Mouse (Mus musculus) kidney, embryonic 15.5 days (tissue): ENCODE data around the gene Eif4a2. TPM values are rescaled to one million over a fixed set of nuclear protein-coding genes. Genes with fewer than 3 reads are reported as not detected.

Source experiments
- ATAC-seq: fragments of 200-750 bp; cut with Nextera tagmentation; replicated peaks from 2 replicates; pipeline ENCODE4 v1.8.0; 2017; ENCODE audit warnings: moderate TSS enrichment; ENCODE audit not compliant: low FRiP score
- H3K27ac ChIP-seq: fragments of 300-500 bp; sonication (generic); 2 replicates; pipeline ENCODE4 v1.5.1; 2015; ENCODE audit warnings: mild to moderate bottlenecking, inconsistent platforms
- H3K27me3 ChIP-seq: fragments of 300-500 bp; sonication (generic); 2 replicates; pipeline ENCODE4 v1.6.1; 2015; ENCODE audit warnings: inconsistent platforms
- H3K36me3 ChIP-seq: fragments of 300-500 bp; sonication (generic); 2 replicates; pipeline ENCODE4 v1.6.1; 2015; ENCODE audit warnings: inconsistent platforms
- H3K4me1 ChIP-seq: fragments of 300-500 bp; sonication (generic); 2 replicates; pipeline ENCODE4 v1.6.1; 2015; ENCODE audit warnings: inconsistent platforms
- H3K4me2 ChIP-seq: fragments of 300-500 bp; sonication (generic); 2 replicates; pipeline ENCODE4 v1.6.1; 2015; ENCODE audit warnings: moderate library complexity, mild to moderate bottlenecking, inconsistent platforms
- H3K4me3 ChIP-seq: fragments of 300-500 bp; sonication (generic); replicated peaks from 2 replicates; pipeline ENCODE4 v1.5.1; 2015; ENCODE audit warnings: mild to moderate bottlenecking, inconsistent platforms
- H3K9ac ChIP-seq: fragments of 300-500 bp; sonication (generic); 2 replicates; pipeline ENCODE4 v1.6.1; 2015; ENCODE audit warnings: mild to moderate bottlenecking, inconsistent platforms
- H3K9me3 ChIP-seq: fragments of 300-500 bp; sonication (generic); replicated peaks from 2 replicates; pipeline ENCODE4 v1.6.1; 2016; ENCODE audit warnings: inconsistent platforms
- WGBS: fragments of 180-500 bp; shearing (Covaris S2); methylation state at CpG from one replicate; pipeline ENCODE4 v1.1.7; 2015; ENCODE audit warnings: mixed read lengths; 5-methylcytosine and 5-hydroxymethylcytosine counted together
- polyA plus RNA-seq: library from polyadenylated mRNA; unstranded; fragments of >200 nt; fragmentation: Nextera tagmentation; extraction: Ambion mirVana; gene quantifications from 2 replicates; pipeline ENCODE4 v1.2.1, GENCODE M21; 2015

Gene Eif4a2
- polyA plus RNA-seq, 1 experiment from 2014 or later = 217 TPM

GRCm38 (mm10) chr16:23127311-23127672 is 20.0 kb downstream of the Eif4a2 start:
- Histone ChIP-seq H3K27me3 (no peaks in the 10 kb centered on the region), H3K4me2 (peak overlapping the region; percentile 75), H3K9me3 (no peaks in the 10 kb centered on the region), H3K4me1 (peaks cover 15% of the 10 kb centered on the region), H3K9ac (peak overlapping the region; percentile 86), H3K4me3 (peak overlapping the region; percentile 78), H3K27ac (peak overlapping the region; percentile 99), H3K36me3 (peaks cover 23% of the 10 kb centered on the region)
- WGBS = under 1% methylated on average over 4 of the region's 4 CpGs
- no peak for ATAC-seq

GRCm38 (mm10) chr16:23127673-23128375 is 20.6 kb downstream of the Eif4a2 start, which contains the start of gene Rfc4:
Gene Rfc4, minus strand, starts transcription at chr16:23127737.
- H3K9me3 ChIP-seq = no peaks in the 10 kb centered on the region
- peak within 1 kb of the TSS; percentile 75 for H3K4me2 ChIP-seq
- H3K9ac ChIP-seq = peak within 1 kb of the TSS; percentile 86
- H3K36me3 ChIP-seq = peaks cover 18% of the 10 kb centered on the region
- peak within 1 kb of the TSS; percentile 99 for H3K27ac ChIP-seq
- no peaks in the 10 kb centered on the region for H3K27me3 ChIP-seq
- H3K4me1 ChIP-seq = peaks cover 15% of the 10 kb centered on the region
- H3K4me3 ChIP-seq = peak within 1 kb of the TSS; percentile 78
- ATAC-seq = peak; percentile 94
- under 1% methylated on average over 51 of the region's 51 CpGs for WGBS

GRCm38 (mm10) chr16:23130303-23130702 is 23.1 kb downstream of the Eif4a2 start:
- Histone ChIP-seq H3K4me1 (peaks cover 15% of the 10 kb centered on the region), H3K9ac (no peak overlapping the region), H3K36me3 (no peaks in the 10 kb centered on the region), H3K27me3 (no peaks in the 10 kb centered on the region), H3K4me2 (no peak overlapping the region), H3K9me3 (no peaks in the 10 kb centered on the region), H3K4me3 (no peak overlapping the region), H3K27ac (no peak overlapping the region)
- no peak for ATAC-seq
- WGBS = 90% methylated on average over 3 of the region's 3 CpGs

GRCm38 (mm10) chr16:23132336-23132735 is 25.1 kb downstream of the Eif4a2 start:
- Histone ChIP-seq H3K4me3 (no peak overlapping the region), H3K9ac (no peak overlapping the region), H3K4me1 (peaks cover 11% of the 10 kb centered on the region), H3K9me3 (no peaks in the 10 kb centered on the region), H3K27ac (no peak overlapping the region), H3K36me3 (no peaks in the 10 kb centered on the region), H3K27me3 (no peaks in the 10 kb centered on the region), H3K4me2 (no peak overlapping the region)
- no peak for ATAC-seq
- WGBS = 89% methylated on average over 1 of the region's 1 CpGs

GRCm38 (mm10) chr16:23135421-23136149 is 28.3 kb downstream of the Eif4a2 start:
- no peak overlapping the region for H3K27ac ChIP-seq
- H3K9me3 ChIP-seq = no peaks in the 10 kb centered on the region
- H3K4me2 ChIP-seq = peak overlapping the region; percentile 41
- H3K36me3 ChIP-seq = no peaks in the 10 kb centered on the region
- ATAC-seq = no peak
- 0 out of 2 replicates have a peak, but pooled peaks cover 2% of the 10 kb centered on the region for H3K4me1 ChIP-seq
- WGBS = 20% methylated on average over 11 of the region's 11 CpGs
- H3K27me3 ChIP-seq = no peaks in the 10 kb centered on the region
- no peak overlapping the region for H3K9ac ChIP-seq
- H3K4me3 ChIP-seq = no peak overlapping the region

- Histone ChIP-seq H3K27me3 (no peaks in the 10 kb centered on the region), H3K4me2 (no peak overlapping the region), H3K36me3 (no peaks in the 10 kb centered on the region), H3K27ac (no peak overlapping the region), H3K4me3 (no peak overlapping the region), H3K4me1 (0 out of 2 replicates have a peak, but pooled peaks cover 2% of the 10 kb centered on the region), H3K9ac (no peak overlapping the region), H3K9me3 (no peaks in the 10 kb centered on the region)
- ATAC-seq = no peak
- WGBS = 73% methylated on average over 4 of the region's 4 CpGs
Measured at GRCm38 (mm10) chr16:23136406-23136970, 29.2 kb downstream of the Eif4a2 start.

GRCm38 (mm10) chr16:23140911-23141310 is 33.7 kb downstream of the Eif4a2 start:
- H3K36me3 ChIP-seq = no peaks in the 10 kb centered on the region
- H3K9ac ChIP-seq = no peak overlapping the region
- no peak overlapping the region for H3K4me2 ChIP-seq
- no peaks in the 10 kb centered on the region for H3K9me3 ChIP-seq
- H3K4me3 ChIP-seq = no peak overlapping the region
- WGBS = 90% methylated on average over 3 of the region's 3 CpGs
- no peak overlapping the region for H3K27ac ChIP-seq
- H3K27me3 ChIP-seq = no peaks in the 10 kb centered on the region
- no peaks in the 10 kb centered on the region for H3K4me1 ChIP-seq
- no peak for ATAC-seq

- no peak for ATAC-seq
- Histone ChIP-seq H3K27me3 (no peaks in the 10 kb centered on the region), H3K9ac (no peak overlapping the region), H3K27ac (no peak overlapping the region), H3K36me3 (no peaks in the 10 kb centered on the region), H3K4me3 (no peak overlapping the region), H3K4me1 (no peaks in the 10 kb centered on the region), H3K9me3 (no peaks in the 10 kb centered on the region), H3K4me2 (no peak overlapping the region)
- 78% methylated on average over 7 of the region's 7 CpGs for WGBS
Measured at GRCm38 (mm10) chr16:23144326-23144725, 37.1 kb downstream of the Eif4a2 start.

GRCm38 (mm10) chr16:23145211-23145610 is 38.0 kb downstream of the Eif4a2 start:
- Histone ChIP-seq H3K27ac (no peak overlapping the region), H3K4me2 (no peak overlapping the region), H3K9me3 (no peaks in the 10 kb centered on the region), H3K4me1 (no peaks in the 10 kb centered on the region), H3K4me3 (no peak overlapping the region), H3K36me3 (no peaks in the 10 kb centered on the region), H3K9ac (no peak overlapping the region), H3K27me3 (no peaks in the 10 kb centered on the region)
- WGBS = 86% methylated on average over 5 of the region's 5 CpGs
- no peak for ATAC-seq

- WGBS = 91% methylated on average over 3 of the region's 3 CpGs
- no peaks in the 10 kb centered on the region for H3K27me3 ChIP-seq
- H3K36me3 ChIP-seq = no peaks in the 10 kb centered on the region
- H3K4me3 ChIP-seq = no peak within 1 kb of the TSS
- H3K4me2 ChIP-seq = no peak within 1 kb of the TSS
- no peaks in the 10 kb centered on the region for H3K9me3 ChIP-seq
- no peak within 1 kb of the TSS for H3K9ac ChIP-seq
- ATAC-seq = no peak
- H3K4me1 ChIP-seq = no peaks in the 10 kb centered on the region
- no peak within 1 kb of the TSS for H3K27ac ChIP-seq
Measured at GRCm38 (mm10) chr16:23146280-23146679, 39.0 kb downstream of the Eif4a2 start, which contains the start of gene Adipoq. Gene Adipoq, plus strand, starts transcription at chr16:23146536.

GRCm38 (mm10) chr16:23148936-23149335 is 41.7 kb downstream of the Eif4a2 start:
- Histone ChIP-seq H3K27ac (no peak overlapping the region), H3K4me3 (no peak overlapping the region), H3K9ac (no peak overlapping the region), H3K36me3 (no peaks in the 10 kb centered on the region), H3K9me3 (no peaks in the 10 kb centered on the region), H3K4me1 (no peaks in the 10 kb centered on the region), H3K27me3 (no peaks in the 10 kb centered on the region), H3K4me2 (no peak overlapping the region)
- ATAC-seq = no peak
- WGBS = 41% methylated on average over 2 of the region's 2 CpGs

GRCm38 (mm10) chr16:23149396-23149795 is 42.2 kb downstream of the Eif4a2 start:
- Histone ChIP-seq H3K27me3 (no peaks in the 10 kb centered on the region), H3K4me1 (no peaks in the 10 kb centered on the region), H3K9ac (no peak overlapping the region), H3K9me3 (no peaks in the 10 kb centered on the region), H3K4me3 (no peak overlapping the region), H3K27ac (no peak overlapping the region), H3K4me2 (no peak overlapping the region), H3K36me3 (no peaks in the 10 kb centered on the region)
- WGBS = 80% methylated on average over 8 of the region's 8 CpGs
- no peak for ATAC-seq
